Mouse (Mus musculus) forebrain, embryonic 15.5 days (tissue): ENCODE measurements at regions not wholly inside any gene's neighbourhood (a gene's known extent, or its start where the extent isn't known, plus 50 kb on each side); places are given as distances from the start of the nearest gene placed in this dataset.
"Not testable (repeated sequence)": the region's sequence is repeated elsewhere in the genome, so short reads cannot be mapped to it uniquely, and the experiment has no call there.

Experiments used
- ATAC-seq: fragments of 200-750 bp; cut with Nextera tagmentation; replicated peaks from 2 replicates; pipeline ENCODE4 v1.8.0; 2017; ENCODE audit warnings: mild to moderate bottlenecking, moderate TSS enrichment, moderate library complexity
- H3K27ac ChIP-seq: fragments of 300-500 bp; sonication (generic); replicated peaks from 2 replicates; pipeline ENCODE4 v1.5.1; 2015; ENCODE audit warnings: mild to moderate bottlenecking, inconsistent platforms
- H3K27me3 ChIP-seq: fragments of 300-500 bp; sonication (generic); 2 replicates; pipeline ENCODE4 v1.6.1; 2015; ENCODE audit warnings: inconsistent platforms
- H3K36me3 ChIP-seq: fragments of 300-500 bp; sonication (generic); 2 replicates; pipeline ENCODE4 v1.6.1; 2015; ENCODE audit warnings: mild to moderate bottlenecking, inconsistent platforms
- H3K4me1 ChIP-seq: fragments of 300-500 bp; sonication (generic); 2 replicates; pipeline ENCODE4 v1.6.1; 2015; ENCODE audit warnings: inconsistent platforms
- H3K4me2 ChIP-seq: fragments of 300-500 bp; sonication (generic); replicated peaks from 2 replicates; pipeline ENCODE4 v1.6.1; 2015; ENCODE audit warnings: mild to moderate bottlenecking, inconsistent platforms
- H3K4me3 ChIP-seq: fragments of 300-500 bp; sonication (generic); 2 replicates; pipeline ENCODE4 v1.5.1; 2015; ENCODE audit warnings: mild to moderate bottlenecking, inconsistent platforms
- H3K9ac ChIP-seq: fragments of 300-500 bp; sonication (generic); replicated peaks from 2 replicates; pipeline ENCODE4 v1.6.1; 2015; ENCODE audit warnings: mild to moderate bottlenecking, inconsistent platforms
- H3K9me3 ChIP-seq: fragments of 300-500 bp; sonication (generic); 2 replicates; pipeline ENCODE4 v1.6.1; 2016; ENCODE audit warnings: inconsistent platforms
- WGBS: fragments of 180-500 bp; shearing (Covaris S2); methylation state at CpG from one replicate; pipeline ENCODE4 v1.1.7; 2015; ENCODE audit warnings: mixed read lengths; 5-methylcytosine and 5-hydroxymethylcytosine counted together

GRCm38 (mm10) chr4:22914886-22915285, 426.7 kb upstream of the Pou3f2 start:
- no peaks in the 10 kb centered on the region for H3K36me3 ChIP-seq
- no peaks in the 10 kb centered on the region for H3K27me3 ChIP-seq
- ATAC-seq: no peak
- no peaks in the 10 kb centered on the region for H3K4me1 ChIP-seq
- no peak overlapping the region for H3K4me2 ChIP-seq
- H3K27ac ChIP-seq: no peak overlapping the region
- H3K9me3 ChIP-seq: no peaks in the 10 kb centered on the region
- 57% methylated on average over 5 of the region's 5 CpGs for WGBS
- no peak overlapping the region for H3K9ac ChIP-seq
- no peak overlapping the region for H3K4me3 ChIP-seq

DNA sequence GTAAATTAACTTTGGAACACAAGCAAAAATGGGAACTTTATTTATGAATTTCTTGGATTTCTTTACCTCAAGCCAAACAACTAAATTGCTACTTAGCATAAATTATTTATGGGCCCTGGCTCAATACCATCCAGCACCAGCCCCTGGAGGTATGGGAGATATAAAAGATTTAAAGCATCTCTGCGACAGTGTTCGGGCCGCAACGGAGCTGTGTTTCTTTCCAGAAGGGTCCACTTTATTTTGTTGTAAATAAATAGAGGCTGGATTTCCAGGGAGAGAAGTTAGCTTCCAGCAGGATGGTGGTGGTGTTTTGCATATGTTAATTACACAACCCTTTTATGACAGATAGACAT, 404.5 kb upstream of the Pou3f2 start:
- H3K27ac ChIP-seq: no peak overlapping the region
- H3K9ac ChIP-seq: no peak overlapping the region
- WGBS: 92% methylated on average over 4 of the region's 4 CpGs
- no peak overlapping the region for H3K4me3 ChIP-seq
- no peaks in the 10 kb centered on the region for H3K36me3 ChIP-seq
- H3K4me1 ChIP-seq: peaks cover 3% of the 10 kb centered on the region; the same call in 1 of the 2 replicates
- H3K27me3 ChIP-seq: no peaks in the 10 kb centered on the region
- no peak for ATAC-seq
- no peaks in the 10 kb centered on the region for H3K9me3 ChIP-seq
- no peak overlapping the region for H3K4me2 ChIP-seq

DNA sequence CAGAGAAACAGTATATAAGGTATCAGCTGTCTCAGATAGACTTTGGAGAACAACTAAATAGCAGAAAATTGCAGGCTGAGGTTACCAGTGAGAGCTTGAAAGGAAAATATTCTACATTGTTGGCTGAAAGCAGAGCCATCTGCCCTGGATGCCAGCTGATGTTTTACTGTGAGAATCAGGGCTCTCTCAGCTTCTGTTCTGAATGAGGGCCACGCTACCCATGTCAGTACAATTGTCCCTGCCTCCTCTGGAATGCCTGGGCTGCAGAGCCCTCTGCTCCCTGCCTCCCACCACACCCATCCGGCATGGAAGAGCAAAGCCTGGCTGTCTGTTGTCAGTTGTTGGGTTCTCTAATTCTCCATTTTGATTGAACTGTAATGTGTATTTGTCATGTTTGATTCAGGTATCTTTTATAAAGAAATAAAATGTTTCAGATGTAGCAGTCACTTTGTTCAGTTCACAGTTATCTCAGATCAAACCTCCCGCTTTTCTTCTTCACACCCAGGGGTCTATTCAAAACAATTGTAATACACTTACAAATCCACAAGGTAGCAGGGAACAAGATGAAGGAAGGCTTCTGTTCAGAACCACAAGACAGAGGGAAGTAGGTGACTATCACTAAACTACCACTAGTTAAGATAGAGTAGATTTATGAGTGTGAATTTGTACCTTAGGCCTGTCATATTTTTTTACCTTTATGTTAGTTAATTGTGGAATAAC, 404.0 kb upstream of the Pou3f2 start:
- H3K9ac ChIP-seq: no peak overlapping the region
- WGBS: 45% methylated on average over 3 of the region's 3 CpGs
- peaks cover 3% of the 10 kb centered on the region; the same call in 1 of the 2 replicates for H3K4me1 ChIP-seq
- H3K27me3 ChIP-seq: no peaks in the 10 kb centered on the region
- H3K4me3 ChIP-seq: no peak overlapping the region
- H3K27ac ChIP-seq: no peak overlapping the region
- H3K4me2 ChIP-seq: no peak overlapping the region
- no peaks in the 10 kb centered on the region for H3K36me3 ChIP-seq
- ATAC-seq: no peak
- H3K9me3 ChIP-seq: no peaks in the 10 kb centered on the region

GRCm38 (mm10) chr4:22880692-22881091, 392.5 kb upstream of the Pou3f2 start:
- Histone ChIP-seq H3K9me3 (no peaks in the 10 kb centered on the region), H3K4me1 (no peaks in the 10 kb centered on the region), H3K4me3 (no peak overlapping the region), H3K27ac (no peak overlapping the region), H3K9ac (no peak overlapping the region), H3K4me2 (no peak overlapping the region), H3K36me3 (no peaks in the 10 kb centered on the region), H3K27me3 (no peaks in the 10 kb centered on the region)
- 3% methylated on average over 7 of the region's 7 CpGs for WGBS
- ATAC-seq: no peak

DNA sequence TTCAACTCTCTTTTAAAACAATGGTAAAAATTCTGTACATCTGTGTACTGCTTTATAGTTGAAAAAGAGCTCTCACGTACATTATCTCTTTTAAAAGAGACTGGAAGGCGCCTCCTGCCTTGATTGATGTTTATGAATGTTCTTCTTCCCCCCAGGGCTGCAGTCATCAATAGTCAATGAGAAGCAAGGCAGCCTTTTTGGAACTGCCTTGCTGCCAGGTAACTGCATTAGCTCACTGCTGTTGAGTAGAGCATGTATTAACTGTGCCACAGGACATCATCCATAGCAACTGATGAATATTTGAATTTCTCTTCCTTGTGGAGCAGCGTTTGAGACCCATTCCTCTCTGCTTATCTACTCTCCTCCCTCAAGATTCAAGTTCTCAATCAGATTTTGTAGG, 387.2 kb upstream of the Pou3f2 start:
- WGBS: 82% methylated on average over 3 of the region's 3 CpGs
- H3K9me3 ChIP-seq: no peaks in the 10 kb centered on the region
- H3K36me3 ChIP-seq: no peaks in the 10 kb centered on the region
- no peak overlapping the region for H3K9ac ChIP-seq
- no peak overlapping the region for H3K27ac ChIP-seq
- no peaks in the 10 kb centered on the region for H3K4me1 ChIP-seq
- ATAC-seq: no peak
- no peaks in the 10 kb centered on the region for H3K27me3 ChIP-seq
- no peak overlapping the region for H3K4me3 ChIP-seq
- no peak overlapping the region for H3K4me2 ChIP-seq

- no peak; the same call in 1 of the 2 replicates for ATAC-seq
- Histone ChIP-seq H3K9ac (no peak overlapping the region), H3K36me3 (no peaks in the 10 kb centered on the region), H3K27ac (peak overlapping the region; percentile 57), H3K4me3 (peak overlapping the region; percentile 3; the same call in 1 of the 2 replicates), H3K9me3 (no peaks in the 10 kb centered on the region), H3K4me2 (peak overlapping the region; percentile 31), H3K27me3 (no peaks in the 10 kb centered on the region), H3K4me1 (peaks cover 26% of the 10 kb centered on the region)
- 26% methylated on average over 7 of the region's 7 CpGs for WGBS
These were observed 347.9 kb upstream of the Pou3f2 start for GRCm38 (mm10) chr4:22836124-22836445.

DNA sequence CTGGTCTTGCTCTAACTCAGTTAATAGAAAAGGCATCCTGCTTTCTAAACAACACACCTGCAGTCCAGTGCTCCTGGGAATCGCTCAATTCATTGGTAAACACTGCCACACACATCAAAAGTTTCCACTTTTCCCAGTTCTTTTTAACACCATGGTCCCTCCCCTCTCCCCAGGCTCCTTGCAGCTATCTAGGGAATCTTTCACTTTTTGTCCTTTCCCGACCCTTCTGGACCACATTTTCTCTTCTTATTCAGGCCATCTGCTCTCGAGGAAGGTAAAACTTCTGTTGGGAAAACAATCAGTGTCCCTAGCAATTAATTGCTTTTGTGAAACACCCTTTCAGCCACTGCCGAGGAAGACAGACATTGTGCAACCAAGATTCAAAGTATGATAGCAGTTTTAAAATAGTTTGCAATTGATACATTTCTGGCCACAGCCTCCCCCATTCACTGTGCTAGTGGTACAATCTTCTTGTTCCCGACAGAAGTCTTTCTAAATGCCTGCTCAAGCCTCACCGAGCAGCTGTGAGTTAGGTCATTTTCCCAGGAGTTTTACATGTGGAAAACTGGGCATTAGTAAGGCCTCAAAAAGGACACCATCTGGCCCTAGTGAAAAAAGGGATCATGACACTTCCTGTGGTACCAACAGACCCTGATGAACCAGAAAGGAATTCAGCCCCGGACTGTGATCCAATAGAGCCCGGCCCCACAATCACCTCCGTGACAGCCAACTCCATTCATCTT, 347.4 kb upstream of the Pou3f2 start:
- Histone ChIP-seq H3K9ac (no peak overlapping the region), H3K9me3 (no peaks in the 10 kb centered on the region), H3K4me2 (peak overlapping the region; percentile 31), H3K27me3 (no peaks in the 10 kb centered on the region), H3K4me1 (peaks cover 26% of the 10 kb centered on the region), H3K27ac (peak overlapping the region; percentile 57), H3K36me3 (no peaks in the 10 kb centered on the region), H3K4me3 (peak overlapping the region; percentile 3; the same call in 1 of the 2 replicates)
- 3% methylated on average over 9 of the region's 9 CpGs for WGBS
- peak; percentile 87 for ATAC-seq

DNA sequence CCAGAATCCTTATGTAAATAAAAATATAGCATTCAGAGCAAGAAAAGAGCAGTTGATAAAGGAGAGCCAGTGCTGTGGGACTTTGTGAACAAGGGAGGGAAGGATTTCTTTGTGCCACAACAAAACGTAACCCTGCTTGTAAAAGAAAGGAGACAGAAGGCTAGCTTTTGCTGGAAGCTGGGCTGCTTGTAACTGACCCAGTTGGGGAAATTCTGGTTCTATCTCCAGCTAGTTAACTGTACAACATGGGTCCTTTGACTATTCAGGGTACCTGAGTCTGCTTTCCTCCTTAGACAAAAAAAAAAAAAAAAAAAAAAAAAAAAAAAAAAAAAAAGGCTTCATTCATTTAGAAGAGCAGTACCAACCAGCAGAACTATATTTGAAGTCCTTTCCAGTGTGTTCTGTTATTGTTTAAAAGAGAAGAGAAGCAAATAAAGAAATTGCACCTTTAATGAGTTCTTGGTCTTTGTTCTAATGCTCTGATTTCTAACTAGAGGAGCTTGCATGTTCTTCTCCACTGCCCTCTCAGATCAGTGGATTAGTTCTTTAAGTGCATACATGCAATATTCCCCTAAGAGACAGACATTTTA, 345.8 kb upstream of the Pou3f2 start:
- H3K9ac ChIP-seq: no peak overlapping the region
- no peaks in the 10 kb centered on the region for H3K27me3 ChIP-seq
- H3K9me3 ChIP-seq: no peaks in the 10 kb centered on the region
- H3K4me1 ChIP-seq: peaks cover 26% of the 10 kb centered on the region
- peak overlapping the region; percentile 23; the same call in 1 of the 2 replicates for H3K27ac ChIP-seq
- WGBS: 23% methylated on average over 1 of the region's 1 CpGs
- H3K4me3 ChIP-seq: no peak overlapping the region
- no peak overlapping the region for H3K4me2 ChIP-seq
- no peak for ATAC-seq
- no peaks in the 10 kb centered on the region for H3K36me3 ChIP-seq

- Histone ChIP-seq H3K9me3 (no peaks in the 10 kb centered on the region), H3K9ac (no peak overlapping the region), H3K4me3 (no peak overlapping the region), H3K27me3 (no peaks in the 10 kb centered on the region), H3K27ac (no peak overlapping the region), H3K4me1 (no peaks in the 10 kb centered on the region), H3K36me3 (no peaks in the 10 kb centered on the region), H3K4me2 (no peak overlapping the region)
- 35% methylated on average over 3 of the region's 3 CpGs for WGBS
- ATAC-seq: no peak
These were observed 315.5 kb upstream of the Pou3f2 start for GRCm38 (mm10) chr4:22803665-22804064.

GRCm38 (mm10) chr4:22792826-22793225, 304.7 kb upstream of the Pou3f2 start:
- Histone ChIP-seq H3K27ac (no peak overlapping the region), H3K27me3 (no peaks in the 10 kb centered on the region), H3K4me2 (no peak overlapping the region), H3K4me3 (no peak overlapping the region), H3K9me3 (no peaks in the 10 kb centered on the region), H3K4me1 (no peaks in the 10 kb centered on the region), H3K9ac (no peak overlapping the region), H3K36me3 (no peaks in the 10 kb centered on the region)
- ATAC-seq: no peak
- 81% methylated on average over 1 of the region's 1 CpGs for WGBS

- 41% methylated on average over 3 of the region's 3 CpGs for WGBS
- H3K4me1 ChIP-seq: no peaks in the 10 kb centered on the region
- no peaks in the 10 kb centered on the region for H3K27me3 ChIP-seq
- H3K36me3 ChIP-seq: no peaks in the 10 kb centered on the region
- H3K9me3 ChIP-seq: no peaks in the 10 kb centered on the region
- H3K27ac ChIP-seq: no peak overlapping the region
- no peak overlapping the region for H3K4me2 ChIP-seq
- H3K4me3 ChIP-seq: no peak overlapping the region
- no peak for ATAC-seq
- H3K9ac ChIP-seq: no peak overlapping the region
These were observed 299.7 kb upstream of the Pou3f2 start for GRCm38 (mm10) chr4:22787866-22788265.

DNA sequence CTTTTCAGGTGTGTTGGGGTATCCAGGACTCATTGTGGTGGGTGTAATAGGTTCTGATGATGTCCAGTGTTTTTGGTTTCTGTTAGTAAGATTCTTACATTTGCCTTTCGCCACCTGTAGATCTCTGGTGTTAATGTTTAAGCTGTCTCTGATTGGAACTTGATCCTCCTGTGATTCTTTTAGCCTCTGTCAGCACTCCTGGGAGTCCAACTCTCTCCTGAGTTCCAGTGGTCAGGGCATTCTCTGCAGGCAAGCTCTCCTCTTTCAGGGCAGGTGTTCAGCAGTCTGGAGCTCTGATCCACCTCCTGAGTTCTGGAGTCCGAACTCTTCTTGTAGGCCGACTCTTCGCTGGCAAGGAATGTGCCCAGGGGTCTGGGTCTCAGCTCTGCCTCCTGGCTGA, 274.9 kb upstream of the Pou3f2 start:
- not testable (repeated sequence) for H3K9me3 ChIP-seq, H3K27me3 ChIP-seq, H3K27ac ChIP-seq, H3K4me3 ChIP-seq, ATAC-seq, H3K36me3 ChIP-seq, H3K4me1 ChIP-seq, H3K4me2 ChIP-seq, H3K9ac ChIP-seq
- WGBS: 95% methylated on average over 4 of the region's 4 CpGs
